Mouse (Mus musculus): Measurements from ENCODE around the gene Dcun1d3. TPM values are rescaled to one million over a fixed set of nuclear protein-coding genes. Genes with fewer than 3 reads are reported as not detected.

Dcun1d3 gene
- polyA plus RNA-seq (2017; shearing (Covaris generic)), result 16.2 TPM

GRCm38 (mm10) chr7:119895639-119896512 is at the start of gene Dcun1d3, which contains the start of gene Lyrm1:
Dcun1d3 (minus strand) TSS chr7:119896298.
Lyrm1 (plus strand) TSS chr7:119895861.

Other genes with a start within 250 kb of the Dcun1d3 start
- gene Acsm4, start 206.3 kb downstream of the Dcun1d3 start, polyA plus RNA-seq (2017; shearing (Covaris generic)), result not detected
- gene Thumpd1, start 175.5 kb downstream of the Dcun1d3 start, polyA plus RNA-seq (2017; shearing (Covaris generic)), result 83.9 TPM
- not detected for gene Acsm3, start 135.4 kb downstream of the Dcun1d3 start, polyA plus RNA-seq (2017; shearing (Covaris generic))
- 47.8 TPM for gene Rexo5, start 102.3 kb downstream of the Dcun1d3 start, polyA plus RNA-seq (2017; shearing (Covaris generic))
- gene Eri2, start 102.2 kb downstream of the Dcun1d3 start, polyA plus RNA-seq (2017; shearing (Covaris generic)), result 17.8 TPM
- 17.7 TPM for gene Lyrm1, start 437 bp downstream of the Dcun1d3 start, polyA plus RNA-seq (2017; shearing (Covaris generic))
- not detected for gene Dnah3, start 199.0 kb upstream of the Dcun1d3 start, polyA plus RNA-seq (2017; shearing (Covaris generic))
- 5.0 TPM for gene Tmem159, start 206.1 kb upstream of the Dcun1d3 start, polyA plus RNA-seq (2017; shearing (Covaris generic))
- gene Zp2, start 249.0 kb upstream of the Dcun1d3 start, polyA plus RNA-seq (2017; shearing (Covaris generic)), result not detected